Mouse (Mus musculus): Measurements from ENCODE around the gene Dek. TPM values are rescaled to one million over a fixed set of nuclear protein-coding genes. Genes with fewer than 3 reads are reported as not detected.

The Dek gene
- total and polyA plus RNA-seq, 2 experiments: 14.1 to 27.7 TPM

GRCm38 (mm10) chr13:47078799-47079198 lies 27.2 kb downstream of the Dek start:
- Histone ChIP-seq H3K27me3 (ENCODE audit: control insufficient read depth, insufficient read depth, low read length) (no peaks in the 10 kb centered on the region), H3K4me1 (ENCODE audit: control insufficient read depth, insufficient read depth, low read length) (peaks cover 9% of the 10 kb centered on the region), H3K79me2 (ENCODE audit: control insufficient read depth, insufficient read depth, low read length) (no peaks in the 10 kb centered on the region), H3K9ac (ENCODE audit: low read depth, low read length) (no peak overlapping the region), H3K4me3 (ENCODE audit: insufficient read depth, low read depth, low read length) (no peak overlapping the region), H3K27ac (replicated peaks; ENCODE audit: insufficient read depth, low read depth, low read length) (no peak overlapping the region), H3K36me3 (ENCODE audit: control insufficient read depth, insufficient read depth, low read length) (peaks cover 29% of the 10 kb centered on the region)
- DNase-seq (ENCODE audit: extremely low read depth, low read depth, low spot score): no peak
- no peak for TF ChIP-seq CTCF (IDR thresholded peaks at IDR 0.05; ENCODE audit: low read depth, low read length)
- TF ChIP-seq POLR2A (IDR thresholded peaks at IDR 0.05; ENCODE audit: extremely low read depth, insufficient read depth, low read length): no peak
- WGBS: 92% methylated on average over 5 of the region's 5 CpGs

- no peak overlapping the region for H3K9ac ChIP-seq (ENCODE audit: low read depth, low read length)
- peaks cover 26% of the 10 kb centered on the region for H3K36me3 ChIP-seq (ENCODE audit: control insufficient read depth, insufficient read depth, low read length)
- H3K4me3 ChIP-seq (ENCODE audit: insufficient read depth, low read depth, low read length): no peak overlapping the region
- no peaks in the 10 kb centered on the region for H3K27me3 ChIP-seq (ENCODE audit: control insufficient read depth, insufficient read depth, low read length)
- H3K4me1 ChIP-seq (ENCODE audit: control insufficient read depth, insufficient read depth, low read length): peaks cover 9% of the 10 kb centered on the region
- H3K27ac ChIP-seq (replicated peaks; ENCODE audit: insufficient read depth, low read depth, low read length): peak overlapping the region; percentile 33
- TF ChIP-seq CTCF (IDR thresholded peaks at IDR 0.05; ENCODE audit: low read depth, low read length): no peak
- TF ChIP-seq POLR2A (IDR thresholded peaks at IDR 0.05; ENCODE audit: extremely low read depth, insufficient read depth, low read length): no peak
- peak; percentile 88 for DNase-seq (ENCODE audit: extremely low read depth, low read depth, low spot score)
- H3K79me2 ChIP-seq (ENCODE audit: control insufficient read depth, insufficient read depth, low read length): no peaks in the 10 kb centered on the region
These were observed 28.6 kb downstream of the Dek start for GRCm38 (mm10) chr13:47077367-47077766.

- DNase-seq (ENCODE audit: extremely low read depth, low read depth, low spot score): no peak
- Histone ChIP-seq H3K4me3 (ENCODE audit: insufficient read depth, low read depth, low read length) (no peak overlapping the region), H3K27me3 (ENCODE audit: control insufficient read depth, insufficient read depth, low read length) (no peaks in the 10 kb centered on the region), H3K79me2 (ENCODE audit: control insufficient read depth, insufficient read depth, low read length) (no peaks in the 10 kb centered on the region), H3K36me3 (ENCODE audit: control insufficient read depth, insufficient read depth, low read length) (peaks cover 22% of the 10 kb centered on the region), H3K4me1 (ENCODE audit: control insufficient read depth, insufficient read depth, low read length) (peaks cover 9% of the 10 kb centered on the region), H3K27ac (replicated peaks; ENCODE audit: insufficient read depth, low read depth, low read length) (no peak overlapping the region), H3K9ac (ENCODE audit: low read depth, low read length) (no peak overlapping the region)
- WGBS: 92% methylated on average over 5 of the region's 5 CpGs
- TF ChIP-seq POLR2A (IDR thresholded peaks at IDR 0.05; ENCODE audit: extremely low read depth, insufficient read depth, low read length) (no peak), CTCF (IDR thresholded peaks at IDR 0.05; ENCODE audit: low read depth, low read length) (no peak)
These were observed 29.8 kb downstream of the Dek start for GRCm38 (mm10) chr13:47076156-47076555.

- WGBS: 97% methylated on average over 5 of the region's 5 CpGs
- Histone ChIP-seq H3K27me3 (ENCODE audit: control insufficient read depth, insufficient read depth, low read length) (no peaks in the 10 kb centered on the region), H3K4me3 (ENCODE audit: insufficient read depth, low read depth, low read length) (no peak overlapping the region), H3K4me1 (ENCODE audit: control insufficient read depth, insufficient read depth, low read length) (peaks cover 5% of the 10 kb centered on the region), H3K36me3 (ENCODE audit: control insufficient read depth, insufficient read depth, low read length) (peaks cover 22% of the 10 kb centered on the region), H3K27ac (replicated peaks; ENCODE audit: insufficient read depth, low read depth, low read length) (no peak overlapping the region), H3K9ac (ENCODE audit: low read depth, low read length) (no peak overlapping the region), H3K79me2 (ENCODE audit: control insufficient read depth, insufficient read depth, low read length) (no peaks in the 10 kb centered on the region)
- TF ChIP-seq POLR2A (IDR thresholded peaks at IDR 0.05; ENCODE audit: extremely low read depth, insufficient read depth, low read length): no peak
- TF ChIP-seq CTCF (IDR thresholded peaks at IDR 0.05; ENCODE audit: low read depth, low read length): no peak
- DNase-seq (ENCODE audit: extremely low read depth, low read depth, low spot score): no peak
These were observed 33.5 kb downstream of the Dek start for GRCm38 (mm10) chr13:47072484-47072883.

- Histone ChIP-seq H3K4me3 (ENCODE audit: insufficient read depth, low read depth, low read length) (no peak overlapping the region), H3K79me2 (ENCODE audit: control insufficient read depth, insufficient read depth, low read length) (no peaks in the 10 kb centered on the region), H3K9ac (ENCODE audit: low read depth, low read length) (no peak overlapping the region), H3K27ac (replicated peaks; ENCODE audit: insufficient read depth, low read depth, low read length) (no peak overlapping the region), H3K36me3 (ENCODE audit: control insufficient read depth, insufficient read depth, low read length) (peaks cover 25% of the 10 kb centered on the region), H3K27me3 (ENCODE audit: control insufficient read depth, insufficient read depth, low read length) (no peaks in the 10 kb centered on the region), H3K4me1 (ENCODE audit: control insufficient read depth, insufficient read depth, low read length) (peaks cover under 1% of the 10 kb centered on the region)
- DNase-seq (ENCODE audit: extremely low read depth, low read depth, low spot score): no peak
- TF ChIP-seq CTCF (IDR thresholded peaks at IDR 0.05; ENCODE audit: low read depth, low read length) (no peak), POLR2A (IDR thresholded peaks at IDR 0.05; ENCODE audit: extremely low read depth, insufficient read depth, low read length) (no peak)
- WGBS: 97% methylated on average over 13 of the region's 13 CpGs
These were observed 34.1 kb downstream of the Dek start for GRCm38 (mm10) chr13:47071871-47072270.

GRCm38 (mm10) chr13:47070329-47071080 lies 35.5 kb downstream of the Dek start:
- Histone ChIP-seq H3K4me1 (ENCODE audit: control insufficient read depth, insufficient read depth, low read length) (no peaks in the 10 kb centered on the region), H3K36me3 (ENCODE audit: control insufficient read depth, insufficient read depth, low read length) (peaks cover 27% of the 10 kb centered on the region), H3K4me3 (ENCODE audit: insufficient read depth, low read depth, low read length) (no peak overlapping the region), H3K79me2 (ENCODE audit: control insufficient read depth, insufficient read depth, low read length) (no peaks in the 10 kb centered on the region), H3K27ac (replicated peaks; ENCODE audit: insufficient read depth, low read depth, low read length) (no peak overlapping the region), H3K9ac (ENCODE audit: low read depth, low read length) (no peak overlapping the region), H3K27me3 (ENCODE audit: control insufficient read depth, insufficient read depth, low read length) (no peaks in the 10 kb centered on the region)
- DNase-seq (ENCODE audit: extremely low read depth, low read depth, low spot score): no peak
- TF ChIP-seq CTCF (IDR thresholded peaks at IDR 0.05; ENCODE audit: low read depth, low read length): no peak
- TF ChIP-seq POLR2A (IDR thresholded peaks at IDR 0.05; ENCODE audit: extremely low read depth, insufficient read depth, low read length): no peak
- WGBS: 95% methylated on average over 15 of the region's 15 CpGs

Data from liver, adult 2 months (tissue).